Mouse (Mus musculus) adrenal gland, postnatal 10 days (tissue): ENCODE measurements around the gene Fsip1. TPM values are rescaled to one million over a fixed set of nuclear protein-coding genes. Genes with fewer than 3 reads are reported as not detected.
"Not testable (repeated sequence)": the region's sequence is repeated elsewhere in the genome, so short reads cannot be mapped to it uniquely, and the experiment has no call there.

Experiments used
- DNase-seq: peaks from one replicate; pipeline ENCODE4 v3.0.0; 2021; ENCODE audit warnings: mixed read lengths
- long read RNA-seq, 2 experiments: library from polyadenylated mRNA; stranded (forward); transcript quantifications; one replicate each; pipeline ENCODE4 v2.0.0; 2021
- total RNA-seq, 2 experiments: library from RNA; stranded (reverse); gene quantifications; 2 replicates each; pipeline ENCODE4 v1.2.3; 2021

Gene Fsip1
- total RNA-seq, result under 1 TPM; 0.45 to 0.79 TPM
- long read RNA-seq, experiment 1, partial matches to known transcripts, result 0 of 3 reads
- long read RNA-seq, experiment 1, other reads (novel, unspliced or antisense), result 1 of 3 reads
- long read RNA-seq, experiment 2, partial matches to known transcripts, result 0 of 4 reads
- long read RNA-seq, experiment 2, other reads (novel, unspliced or antisense), result 3 of 4 reads

DNA sequence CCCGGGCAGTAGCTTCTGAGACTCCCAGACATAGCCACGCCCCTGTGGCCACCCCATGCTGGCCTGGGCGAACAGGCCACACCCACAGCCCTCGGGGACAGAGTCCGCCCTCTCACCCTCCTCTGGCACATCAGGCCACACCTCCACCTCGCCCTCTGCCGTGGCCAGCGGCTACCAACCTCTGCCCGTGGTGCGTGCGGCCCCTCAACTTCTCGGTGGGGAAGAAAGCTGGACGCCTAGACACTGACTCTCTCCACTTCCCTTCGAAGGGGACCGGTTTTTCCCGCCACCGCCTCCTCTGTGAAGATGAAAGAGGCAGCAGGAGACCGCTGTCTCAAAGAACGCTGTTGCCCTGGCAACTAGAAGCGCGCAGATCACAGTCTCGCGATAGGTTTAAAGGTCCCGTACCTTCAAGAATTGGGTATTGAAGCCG, at the start of gene Fsip1:
Gene Fsip1 (minus strand): TSS at position 346 of the 433 bp plus-strand sequence.
- DNase-seq, result peak; percentile 87

DNA sequence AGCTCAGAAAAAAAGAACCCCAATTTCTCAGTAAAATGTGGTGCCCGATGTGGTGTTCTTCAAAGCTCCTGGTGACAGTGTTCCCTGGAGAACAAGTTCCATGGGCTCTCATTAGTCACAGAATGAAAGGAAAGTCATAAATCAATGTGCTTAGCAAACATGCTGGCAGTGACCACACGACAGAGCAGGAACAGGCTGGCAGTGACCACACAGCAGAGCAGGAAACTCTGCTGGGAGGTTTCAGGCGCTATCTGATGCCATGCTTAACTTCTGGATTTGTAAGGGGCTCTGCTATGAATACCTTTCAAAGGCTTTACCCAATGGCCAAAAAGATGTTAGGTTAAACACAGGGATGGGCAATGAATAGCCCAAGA, 49.7 kb upstream of the Fsip1 start:
- peak; percentile 24 for DNase-seq

DNA sequence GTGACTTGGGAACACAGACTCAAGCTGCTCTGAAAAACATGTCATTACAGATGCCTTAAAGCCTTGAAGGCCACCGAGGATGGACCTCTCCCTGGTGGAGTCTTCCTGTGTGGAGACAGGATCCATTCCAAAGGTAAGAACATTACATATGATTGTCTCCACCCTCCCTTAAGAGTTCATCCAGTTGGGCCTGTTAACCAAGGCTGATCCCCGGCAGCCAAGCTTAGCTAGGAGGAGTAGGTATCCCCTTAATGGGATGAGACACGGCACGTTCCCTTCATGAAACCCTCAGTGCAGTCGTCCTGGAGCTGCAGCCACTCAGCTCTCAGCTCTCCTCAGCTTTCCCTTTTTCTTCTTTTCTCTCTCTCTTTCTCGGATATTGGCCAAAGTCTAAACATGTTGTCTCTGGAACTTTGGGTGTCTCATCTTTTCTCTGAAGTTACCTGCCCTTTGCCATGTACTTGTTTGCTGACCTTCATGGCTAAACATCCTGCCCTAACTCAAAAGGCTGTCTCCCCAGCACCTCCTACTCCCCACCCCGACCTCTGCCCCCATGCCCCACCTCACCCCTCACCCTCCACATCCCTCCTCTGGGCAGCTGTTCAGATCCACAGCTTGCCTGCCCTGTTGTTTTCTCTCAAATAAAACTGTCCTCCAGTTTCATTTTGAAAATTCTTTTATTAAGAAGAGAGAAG, 49.2 kb upstream of the Fsip1 start:
- DNase-seq, result no peak

DNA sequence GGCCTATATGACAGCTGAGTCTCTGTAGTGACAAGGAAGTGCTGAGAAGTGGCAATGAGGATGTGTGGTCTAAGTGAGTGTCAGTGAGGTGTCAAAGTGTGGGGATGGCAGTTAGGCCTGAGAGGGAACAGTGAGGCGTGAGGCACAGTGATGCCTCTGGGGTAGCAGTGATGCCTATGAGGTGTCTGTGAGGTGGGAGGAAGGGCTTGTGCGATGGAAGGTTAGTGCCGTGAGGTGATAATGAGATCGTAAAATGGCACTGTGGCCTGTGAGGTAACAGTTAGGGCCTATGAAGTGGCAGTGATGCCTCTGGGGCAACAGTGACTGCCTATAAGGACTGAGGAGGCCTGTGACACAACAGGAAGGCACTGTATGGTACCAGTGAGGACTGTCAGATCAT, 46.7 kb upstream of the Fsip1 start:
- DNase-seq, result no peak

DNA sequence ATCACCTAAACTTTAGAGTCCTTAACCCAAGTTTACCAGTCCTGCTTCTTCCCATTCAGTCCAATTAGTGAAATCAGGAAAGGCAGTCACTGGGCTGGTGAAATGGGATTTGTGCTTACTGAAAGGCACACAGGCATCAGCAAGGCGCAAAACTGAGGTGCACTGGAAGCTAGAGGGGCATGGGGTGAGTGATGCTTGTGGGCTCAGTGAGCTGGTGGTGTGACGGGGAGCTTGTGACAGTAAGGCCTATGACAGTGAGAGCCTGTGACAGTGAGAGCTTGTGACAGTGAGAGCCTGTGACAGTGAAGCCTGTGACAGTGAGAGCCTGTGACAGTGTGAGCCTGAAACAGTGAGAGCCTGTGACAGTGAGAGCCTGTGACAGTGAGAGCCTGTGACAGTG, 44.9 kb upstream of the Fsip1 start:
- DNase-seq, result no peak

DNA sequence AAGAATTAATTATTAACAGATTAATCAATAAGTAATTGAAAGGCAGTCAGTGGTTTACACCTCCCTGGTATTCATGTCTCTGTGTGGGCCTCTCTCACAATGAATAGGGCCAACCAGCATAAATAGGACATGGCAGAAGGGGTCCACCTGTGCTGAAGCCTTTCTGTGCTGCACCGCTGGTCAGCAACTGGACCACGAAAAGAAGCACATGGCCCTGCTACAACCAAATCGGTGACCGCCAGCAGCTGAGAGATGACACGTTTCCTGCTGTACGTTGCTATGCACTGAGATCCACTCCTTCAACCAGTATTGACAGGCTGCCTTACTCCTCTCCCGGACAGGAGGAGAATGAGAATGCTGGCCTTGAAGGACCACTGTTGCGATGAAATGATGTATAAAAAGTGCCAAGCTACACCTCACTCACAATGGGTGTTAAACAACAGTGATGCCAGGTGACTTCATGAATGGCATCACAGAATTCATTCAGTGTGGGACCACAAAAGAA, 44.3 kb upstream of the Fsip1 start:
- DNase-seq, result no peak

DNA sequence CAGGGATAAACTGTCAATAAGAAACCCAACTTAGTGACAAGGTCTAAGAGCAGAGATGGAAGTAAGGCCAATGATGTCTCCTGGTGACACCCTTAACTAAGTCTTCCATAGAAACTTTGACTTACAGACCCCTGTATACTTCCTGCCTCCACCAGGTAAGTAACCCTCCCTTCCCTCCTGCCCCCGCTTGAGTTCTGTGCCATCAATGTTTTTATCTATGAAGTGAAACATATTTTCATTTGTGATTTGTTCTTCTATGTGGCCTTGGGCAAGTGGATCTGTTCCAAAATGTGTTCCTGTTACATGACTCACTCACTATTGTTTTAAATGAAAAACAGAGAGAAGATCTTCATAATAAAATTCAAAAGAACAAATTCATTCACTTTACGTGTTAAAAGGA, 43.2 kb upstream of the Fsip1 start:
- DNase-seq, result peak; percentile 33

DNA sequence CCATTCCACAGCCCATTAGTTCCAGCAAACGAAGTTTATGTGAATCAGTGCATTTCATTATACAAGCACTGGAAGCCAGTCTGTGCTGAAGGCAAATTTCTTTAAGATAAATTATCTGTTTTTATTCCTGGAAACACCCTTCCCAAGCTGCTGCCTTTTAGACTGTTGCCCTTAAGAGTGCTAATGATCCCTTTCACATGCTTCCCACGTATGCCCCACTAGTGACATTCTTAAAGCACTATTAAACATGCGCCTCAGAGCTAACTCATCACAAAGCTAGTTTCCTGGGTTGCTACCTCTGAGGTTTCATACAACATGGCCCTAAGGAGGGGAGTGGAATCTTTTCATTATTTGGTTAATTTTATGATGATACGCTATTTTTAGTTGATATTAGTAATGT, 41.8 kb upstream of the Fsip1 start:
- DNase-seq, result no peak

DNA sequence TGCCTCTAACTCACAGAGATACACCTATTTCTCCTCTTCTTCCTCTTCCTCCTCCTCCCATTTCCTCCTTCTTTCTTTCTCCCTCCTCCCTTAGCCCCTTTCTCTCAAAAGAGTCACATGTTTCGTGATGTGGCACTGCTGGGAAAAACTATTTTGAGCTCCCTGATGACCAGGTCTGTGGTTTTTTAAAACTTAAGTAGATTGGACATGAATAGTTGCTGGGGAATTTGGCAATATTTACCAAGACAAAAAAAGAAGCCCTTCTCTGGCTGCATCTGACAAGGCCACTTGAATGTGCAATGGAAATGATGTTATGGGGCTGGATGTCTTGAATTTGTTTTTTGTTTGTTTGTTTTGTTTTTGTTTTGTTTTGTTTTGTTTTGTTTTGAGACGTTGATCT, 41.2 kb upstream of the Fsip1 start:
- no peak for DNase-seq

DNA sequence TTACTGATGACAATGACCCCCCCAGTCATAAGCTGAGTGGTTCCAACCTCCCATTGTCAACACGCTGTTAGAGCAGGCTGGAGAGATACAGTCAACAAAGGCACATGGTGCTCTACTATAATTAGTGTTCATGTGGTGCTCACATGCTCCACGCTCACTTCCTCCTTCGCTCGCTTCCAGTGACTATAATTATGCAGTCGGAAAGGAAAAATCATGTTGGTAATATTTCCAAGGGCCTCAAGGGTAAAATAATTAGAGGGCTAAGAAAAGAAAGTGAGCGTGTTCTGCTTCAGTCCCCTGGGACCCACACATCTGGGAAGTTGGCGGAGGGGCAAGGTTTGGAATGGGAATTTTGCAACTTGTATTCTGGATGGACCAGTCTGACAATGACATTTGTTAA, 38.7 kb upstream of the Fsip1 start:
- no peak for DNase-seq

DNA sequence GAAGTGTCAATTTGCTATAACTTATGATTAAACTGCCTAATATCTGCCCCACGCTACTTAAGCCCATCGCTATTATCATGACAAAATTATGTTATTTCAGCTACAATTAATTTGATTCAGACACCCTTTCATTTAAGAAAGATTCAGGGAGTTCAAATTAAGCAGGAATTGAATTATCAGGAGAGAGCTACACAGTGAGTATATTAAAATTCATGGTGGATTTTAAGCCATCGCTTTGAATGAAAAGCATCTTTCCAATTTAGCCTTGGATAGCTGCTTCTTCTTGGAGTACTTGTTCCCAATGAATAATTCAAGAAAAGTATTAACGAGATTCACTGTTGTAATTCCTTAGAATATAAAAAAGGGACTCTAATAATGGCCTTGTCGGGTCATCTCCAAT, 36.8 kb upstream of the Fsip1 start:
- no peak for DNase-seq

DNA sequence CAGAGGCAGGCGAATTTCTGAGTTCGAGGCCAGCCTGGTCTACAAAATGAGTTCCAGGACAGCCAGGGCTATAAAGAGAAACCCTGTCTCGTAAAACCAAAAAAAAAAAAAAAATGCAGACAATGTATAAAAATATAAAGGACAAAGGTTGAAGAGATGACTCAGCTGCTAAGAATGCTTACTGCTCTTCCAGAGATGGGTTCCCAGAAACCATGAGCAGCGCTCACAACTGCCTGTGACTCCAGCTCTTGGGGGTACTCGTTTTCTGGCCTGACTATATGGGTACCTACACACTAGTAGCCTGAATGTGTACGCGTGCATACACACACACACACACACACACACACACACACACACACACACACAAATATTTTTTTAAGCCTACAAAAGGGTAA, 32.3 kb upstream of the Fsip1 start:
- DNase-seq, result not testable (repeated sequence)

DNA sequence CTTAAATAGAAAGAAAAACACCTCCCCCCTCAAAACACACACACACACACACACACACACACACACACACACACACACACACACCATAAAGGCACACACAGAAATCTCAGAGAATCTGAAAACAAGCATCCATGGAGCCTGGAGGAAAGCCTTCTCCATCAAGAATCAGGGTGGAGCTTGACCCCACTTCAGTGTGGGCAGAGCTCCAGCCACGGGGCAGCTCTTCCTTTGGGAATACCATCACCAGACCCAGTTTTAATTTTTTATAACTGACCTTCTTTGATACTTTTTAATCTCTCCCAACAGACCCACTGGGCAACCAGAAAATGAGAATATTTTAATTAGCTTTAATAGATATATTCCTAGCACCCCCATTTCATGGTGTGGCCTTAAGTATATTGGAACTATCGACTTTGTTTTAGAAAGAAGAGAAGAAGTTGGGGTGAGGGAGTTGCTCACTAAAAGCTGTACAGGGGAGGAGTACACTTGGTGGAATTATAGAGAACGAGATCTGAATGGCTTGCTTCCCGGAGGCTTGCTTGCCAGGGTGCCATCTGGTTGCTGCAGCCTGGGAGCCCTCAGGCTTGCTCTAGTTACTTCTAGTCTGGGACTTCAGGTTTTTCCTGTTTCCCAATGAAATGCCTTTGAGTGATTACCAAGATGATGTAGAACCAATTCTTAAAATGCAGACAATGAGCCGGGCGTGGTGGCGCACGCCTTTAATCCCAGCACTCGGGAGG, 31.7 kb upstream of the Fsip1 start:
- DNase-seq, result no peak

DNA sequence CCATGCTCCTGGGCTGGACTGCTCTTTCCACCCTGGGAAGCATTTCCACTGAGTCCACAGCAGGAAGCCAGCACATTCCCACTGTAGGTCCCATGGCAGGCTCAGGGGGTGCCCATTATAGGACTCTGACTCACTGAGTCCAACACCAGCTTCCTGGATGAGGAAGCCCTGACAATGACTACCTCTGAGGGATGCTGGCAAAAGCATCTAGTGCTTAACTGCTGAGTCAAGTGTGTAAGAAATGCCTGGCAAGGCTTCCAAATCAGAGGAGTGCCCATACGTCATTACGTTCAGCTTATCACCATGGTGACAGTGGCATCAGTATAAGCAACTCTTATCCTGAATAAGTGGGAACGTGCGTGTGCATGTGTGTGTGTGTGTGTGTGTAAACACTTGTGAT, 30.9 kb upstream of the Fsip1 start:
- no peak for DNase-seq

DNA sequence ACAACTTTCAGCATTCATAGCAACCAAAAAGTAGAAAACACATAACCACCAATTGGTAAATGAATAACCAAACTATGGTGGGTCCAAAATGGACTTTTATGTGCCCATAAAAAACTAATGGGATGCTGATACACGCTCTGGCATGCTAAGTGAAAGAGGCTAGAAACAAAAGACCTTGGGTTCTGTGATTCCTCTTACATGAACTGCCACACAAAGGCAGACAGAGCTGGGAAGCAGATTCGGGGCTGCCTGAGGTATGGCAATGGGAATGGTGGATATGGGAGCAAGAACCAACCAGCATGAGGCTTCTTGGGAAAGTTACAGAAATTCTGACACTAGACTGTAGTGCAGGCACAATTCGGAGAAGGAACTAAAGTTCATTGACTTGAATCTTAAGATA, 25.7 kb upstream of the Fsip1 start:
- no peak for DNase-seq

DNA sequence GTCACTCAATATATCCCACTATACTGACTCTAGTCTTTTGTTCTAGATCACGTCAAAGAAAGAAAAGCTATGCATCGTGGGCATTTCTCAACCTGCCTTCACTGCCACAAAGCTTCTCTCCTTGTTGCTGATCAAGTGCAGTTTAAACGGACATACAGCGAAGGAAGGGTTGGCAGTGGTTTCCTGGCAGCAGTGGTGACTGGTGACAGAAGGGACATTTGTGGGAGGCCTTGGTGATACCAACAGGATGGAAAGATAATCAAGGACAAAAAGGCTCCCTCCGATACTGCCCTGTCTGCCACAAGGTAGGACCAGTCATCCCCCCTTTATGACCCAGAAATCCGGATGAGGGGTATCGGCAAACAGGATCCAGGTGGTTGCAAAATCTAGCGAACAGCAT, 21.5 kb upstream of the Fsip1 start:
- no peak for DNase-seq

DNA sequence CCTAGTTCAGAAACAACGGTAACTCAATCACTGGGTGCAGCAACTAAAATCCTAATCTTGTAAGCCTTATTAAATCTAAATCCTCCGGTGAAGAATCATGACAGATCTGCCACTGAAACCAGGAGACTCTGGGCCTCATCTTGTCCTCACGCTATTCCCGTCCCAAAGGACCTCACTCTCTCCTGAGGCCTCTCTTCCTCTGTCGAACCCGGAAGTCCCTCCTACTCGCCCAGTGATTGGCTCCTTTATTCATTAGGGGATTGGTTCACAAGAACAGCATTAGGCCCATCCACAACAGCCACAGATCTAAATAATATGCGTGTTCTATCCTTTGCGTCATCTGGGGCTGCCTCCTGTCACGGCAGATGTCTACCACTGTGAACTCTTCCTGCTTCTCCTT, 14.8 kb upstream of the Fsip1 start:
- no peak for DNase-seq

DNA sequence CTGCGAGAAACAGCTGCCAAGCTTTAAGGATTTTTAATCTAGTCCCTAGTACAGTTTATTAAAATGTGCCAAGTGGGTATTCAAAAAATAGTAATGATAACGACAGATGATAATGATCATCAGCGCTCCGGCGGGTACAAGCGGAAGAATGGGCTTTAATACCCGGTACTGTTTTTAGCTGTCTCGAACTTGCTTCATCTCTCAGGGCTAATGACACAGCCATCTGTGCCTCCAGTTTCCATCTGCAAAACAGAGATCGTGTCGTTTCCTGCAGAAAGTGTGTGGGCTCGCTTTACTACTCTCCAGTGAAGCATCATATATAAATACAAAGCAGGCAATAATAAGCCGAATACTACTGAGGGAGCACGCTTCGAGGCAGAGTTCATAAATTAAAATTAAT, 13.4 kb upstream of the Fsip1 start:
- no peak for DNase-seq

DNA sequence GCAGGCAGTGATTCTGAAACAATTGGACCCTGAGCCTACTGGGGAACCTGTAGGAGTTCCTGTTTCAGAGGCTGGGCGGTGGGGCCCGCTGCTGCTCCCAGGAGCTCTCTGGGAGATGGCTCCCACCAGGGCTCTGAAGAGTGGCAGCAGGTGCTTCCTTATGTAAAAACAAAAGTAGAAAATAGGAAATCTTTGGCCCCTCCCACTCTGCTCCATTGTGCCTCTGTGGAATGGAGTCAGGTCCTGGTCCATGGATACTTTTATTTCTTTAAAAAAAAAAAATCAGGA, 7.1 kb upstream of the Fsip1 start:
- no peak for DNase-seq

DNA sequence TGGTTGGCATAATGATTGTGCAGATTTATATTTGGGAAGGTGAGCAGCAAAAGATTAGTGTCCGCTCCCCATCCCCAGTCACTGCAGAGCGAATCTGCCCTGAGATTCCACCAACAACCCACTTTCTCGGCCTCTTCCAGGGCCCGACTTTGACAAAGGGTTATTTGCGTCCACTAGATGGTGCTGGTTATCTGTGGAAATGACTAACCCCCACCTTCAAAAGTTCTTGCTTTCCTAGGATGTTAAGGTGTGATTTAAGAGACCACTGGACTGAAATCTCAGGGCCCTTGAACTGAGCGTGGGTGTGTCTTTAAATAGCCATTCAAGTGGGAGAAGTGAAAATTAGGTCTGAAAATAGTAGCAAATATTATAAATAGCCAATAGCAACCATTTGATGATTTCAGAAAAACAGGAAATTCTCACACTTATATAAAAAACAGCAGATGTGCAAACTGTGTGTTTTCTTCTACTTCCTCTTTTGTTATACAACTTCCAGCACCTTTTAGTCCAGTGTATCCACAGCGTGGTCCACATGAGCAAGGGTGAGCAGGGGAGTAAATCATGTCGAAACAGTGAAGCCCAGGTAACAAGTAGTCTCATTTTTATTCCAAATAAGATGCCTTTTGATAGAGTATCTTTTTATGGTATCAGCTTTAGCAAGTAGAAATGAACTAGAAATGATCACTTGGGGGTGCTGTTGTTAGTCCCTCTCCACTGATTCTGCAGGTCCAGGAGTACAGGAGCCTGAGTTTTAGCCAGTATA, 6.6 kb upstream of the Fsip1 start:
- DNase-seq, result peak; percentile 69

DNA sequence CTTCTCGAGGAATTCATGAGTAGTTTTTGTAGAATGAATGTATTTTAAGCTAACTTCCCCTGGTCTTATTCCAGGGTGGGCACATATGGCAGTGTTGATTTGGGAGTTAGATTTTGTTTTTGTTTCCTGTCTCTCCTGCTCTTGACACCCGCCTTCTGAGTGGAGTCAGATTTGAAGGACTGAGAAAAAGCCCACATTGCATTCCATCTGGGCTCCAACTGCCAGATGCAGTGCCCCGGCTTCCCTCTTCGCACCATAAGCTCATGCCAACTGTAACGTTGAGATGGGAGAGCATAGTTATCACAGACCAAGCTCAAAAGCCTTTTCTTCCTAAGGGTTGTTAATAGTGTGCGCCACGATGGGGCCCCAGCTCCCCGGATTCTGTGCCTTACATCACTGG, 5.9 kb upstream of the Fsip1 start:
- DNase-seq, result no peak

DNA sequence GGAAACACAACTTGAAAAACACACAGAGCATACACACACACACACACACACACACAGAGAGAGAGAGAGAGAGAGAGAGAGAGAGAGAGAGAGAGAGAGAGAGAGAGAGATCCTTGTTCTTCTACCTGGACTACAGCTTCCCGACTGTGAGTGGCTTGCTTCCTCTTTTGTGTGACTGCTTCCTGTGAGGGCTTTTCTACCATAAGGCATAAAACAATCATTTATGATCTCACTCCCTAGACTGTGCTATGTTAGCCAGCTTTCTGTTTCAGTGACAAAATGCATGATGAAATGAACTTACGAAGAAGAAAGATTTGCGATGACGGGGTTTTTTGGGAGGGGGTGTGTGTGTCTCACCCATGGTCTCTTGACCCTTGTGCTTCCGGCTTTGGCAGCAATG, 3.0 kb upstream of the Fsip1 start:
- no peak for DNase-seq

DNA sequence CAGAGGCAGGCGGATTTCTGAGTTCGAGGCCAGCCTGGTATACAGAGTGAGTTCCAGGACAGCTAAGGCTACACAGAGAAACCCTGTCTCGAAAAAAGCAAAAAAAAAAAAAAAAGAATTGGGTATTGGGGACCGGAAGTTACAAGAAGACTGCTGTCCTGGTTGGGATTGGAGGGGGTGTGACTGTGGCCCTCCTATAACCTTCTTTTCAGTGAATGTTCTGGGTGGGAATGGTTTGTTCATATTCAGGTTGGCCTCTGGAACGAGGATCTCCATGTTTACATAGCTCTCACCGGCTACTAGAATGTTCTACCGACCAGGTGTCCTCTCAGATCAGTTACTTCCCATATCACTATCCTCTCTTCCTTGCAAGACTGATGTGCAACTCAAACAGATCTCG, 328 bp upstream of the Fsip1 start:
- DNase-seq, result no peak
